Mouse (Mus musculus) cerebellum, postnatal 25 days (tissue): ENCODE data around the gene Polr3gl.

Source experiments
- DNase-seq, 2 experiments: peaks; one replicate each; pipeline ENCODE4 v3.0.0; 2021; ENCODE audit warnings: mixed read lengths in 2 of 2

The Polr3gl gene

GRCm38 (mm10) chr3:96597435-96597891 is 3.5 kb upstream of the Polr3gl start:
- peak; percentile 70 for DNase-seq

- peak in 1 of 2 experiments; percentile 65 for DNase-seq
These were observed 2.9 kb upstream of the Polr3gl start for GRCm38 (mm10) chr3:96596855-96597254.

GRCm38 (mm10) chr3:96596228-96596707 is 2.3 kb upstream of the Polr3gl start, which contains the start of gene Ankrd34a:
Ankrd34a (plus strand) TSS chr3:96596636.
- peak; percentile 93 to 96 for DNase-seq

GRCm38 (mm10) chr3:96595661-96596060 is 1.7 kb upstream of the Polr3gl start:
- DNase-seq, result peak; percentile 57 to 64

GRCm38 (mm10) chr3:96594851-96595250 is 870 bp upstream of the Polr3gl start:
- DNase-seq, result no peak

GRCm38 (mm10) chr3:96593374-96593773 is 607 bp downstream of the Polr3gl start:
- DNase-seq, result peak; percentile 36 to 48

- no peak for DNase-seq
These were observed 3.3 kb downstream of the Polr3gl start for GRCm38 (mm10) chr3:96590657-96591056.

- no peak for DNase-seq
These were observed 10.6 kb downstream of the Polr3gl start for GRCm38 (mm10) chr3:96583386-96583785.

- no peak for DNase-seq
These were observed 12.0 kb downstream of the Polr3gl start for GRCm38 (mm10) chr3:96581771-96582515.

- DNase-seq, result no peak
These were observed 12.8 kb downstream of the Polr3gl start for GRCm38 (mm10) chr3:96581141-96581540.

- peak; percentile 95 to 96 for DNase-seq
These were observed 14.0 kb downstream of the Polr3gl start for GRCm38 (mm10) chr3:96579885-96580454.

- no peak for DNase-seq
These were observed 14.7 kb downstream of the Polr3gl start for GRCm38 (mm10) chr3:96579239-96579750.

GRCm38 (mm10) chr3:96578561-96579238 is 15.3 kb downstream of the Polr3gl start:
- no peak for DNase-seq

- DNase-seq, result no peak
These were observed 16.4 kb downstream of the Polr3gl start for GRCm38 (mm10) chr3:96577566-96577965.

- peak; percentile 72 to 78 for DNase-seq
These were observed 17.1 kb downstream of the Polr3gl start, which contains the start of gene Gm16253 for GRCm38 (mm10) chr3:96576690-96577541. Gm16253 (plus strand) TSS chr3:96576984.

- DNase-seq, result no peak
These were observed 17.8 kb downstream of the Polr3gl start for GRCm38 (mm10) chr3:96576005-96576658.

- DNase-seq, result no peak
These were observed 18.6 kb downstream of the Polr3gl start for GRCm38 (mm10) chr3:96575272-96575984.

- no peak for DNase-seq
These were observed 20.1 kb downstream of the Polr3gl start for GRCm38 (mm10) chr3:96573611-96574511.

GRCm38 (mm10) chr3:96571896-96572698 is 21.9 kb downstream of the Polr3gl start:
- DNase-seq, result no peak
